Mouse (Mus musculus) limb, embryonic 12.5 days (tissue): Measurements from ENCODE around the gene Il12rb1. TPM values are rescaled to one million over a fixed set of nuclear protein-coding genes. Genes with fewer than 3 reads are reported as not detected.
A peak's percentile ranks its signal among the peaks of the same experiment; 100 is the strongest.

Experiments used
- ATAC-seq: fragments of 200-750 bp; cut with Nextera tagmentation; 2 replicates; pipeline ENCODE4 v1.8.0; 2017; ENCODE audit warnings: low read depth, moderate TSS enrichment; ENCODE audit not compliant: insufficient number of reproducible peaks, insufficient read depth, low FRiP score, low TSS enrichment
- H3K27ac ChIP-seq: fragments of 300-500 bp; sonication (generic); 2 replicates; pipeline ENCODE4 v1.5.1; 2016; ENCODE audit warnings: mild to moderate bottlenecking, moderate library complexity
- H3K27me3 ChIP-seq: fragments of 300-500 bp; sonication (generic); 2 replicates; pipeline ENCODE4 v1.6.1; 2016; ENCODE audit warnings: mild to moderate bottlenecking, moderate library complexity
- H3K36me3 ChIP-seq: fragments of 300-500 bp; sonication (generic); 2 replicates; pipeline ENCODE4 v1.6.1; 2016; ENCODE audit warnings: mild to moderate bottlenecking, moderate library complexity
- H3K4me1 ChIP-seq: fragments of 300-500 bp; sonication (generic); replicated peaks from 2 replicates; pipeline ENCODE4 v1.6.1; 2016
- H3K4me2 ChIP-seq: fragments of 300-500 bp; sonication (generic); 2 replicates; pipeline ENCODE4 v1.6.1; 2016; ENCODE audit warnings: mild to moderate bottlenecking, moderate library complexity
- H3K4me3 ChIP-seq: fragments of 300-500 bp; sonication (generic); replicated peaks from 2 replicates; pipeline ENCODE4 v1.5.1; 2016; ENCODE audit warnings: mild to moderate bottlenecking
- H3K9ac ChIP-seq: fragments of 300-500 bp; sonication (generic); replicated peaks from 2 replicates; pipeline ENCODE4 v1.6.1; 2016; ENCODE audit warnings: mild to moderate bottlenecking, moderate library complexity
- H3K9me3 ChIP-seq: fragments of 300-500 bp; sonication (generic); 2 replicates; pipeline ENCODE4 v1.6.1; 2016; ENCODE audit warnings: mild to moderate bottlenecking, moderate library complexity
- WGBS: fragments of 180-500 bp; shearing (Covaris S2); methylation state at CpG from one replicate; pipeline ENCODE4 v1.1.7; 2016; 5-methylcytosine and 5-hydroxymethylcytosine counted together
- polyA plus RNA-seq: library from polyadenylated mRNA; unstranded; fragments of >200 nt; fragmentation: Nextera tagmentation; extraction: Ambion mirVana; gene quantifications from 2 replicates; pipeline ENCODE4 v1.2.1, GENCODE M21; 2016

The Il12rb1 gene
- polyA plus RNA-seq, 1 experiment from 2014 or later, result not detected

GRCm38 (mm10) chr8:70790846-70791245, 17.4 kb upstream of the Il12rb1 start:
- Histone ChIP-seq H3K27ac (peak overlapping the region; percentile 57; the same call in 1 of the 2 replicates), H3K4me1 (peaks cover 51% of the 10 kb centered on the region), H3K4me3 (peak overlapping the region; percentile 73), H3K4me2 (peak overlapping the region; percentile 70), H3K36me3 (peaks cover 40% of the 10 kb centered on the region), H3K9me3 (no peaks in the 10 kb centered on the region), H3K9ac (peak overlapping the region; percentile 87), H3K27me3 (peaks cover 10% of the 10 kb centered on the region; the same call in 1 of the 2 replicates)
- 57% methylated on average over 8 of the region's 8 CpGs for WGBS
- no peak for ATAC-seq

- Histone ChIP-seq H3K4me1 (peaks cover 51% of the 10 kb centered on the region), H3K27me3 (peaks cover 11% of the 10 kb centered on the region), H3K4me2 (peak overlapping the region; percentile 70), H3K36me3 (peaks cover 35% of the 10 kb centered on the region), H3K4me3 (peak overlapping the region; percentile 73), H3K9ac (peak overlapping the region; percentile 87), H3K9me3 (no peaks in the 10 kb centered on the region), H3K27ac (peak overlapping the region; percentile 57; the same call in 1 of the 2 replicates)
- no peak for ATAC-seq
- WGBS, result 81% methylated on average over 7 of the region's 7 CpGs
Observed at GRCm38 (mm10) chr8:70791294-70791701, 17.0 kb upstream of the Il12rb1 start.

GRCm38 (mm10) chr8:70791975-70792691, 16.1 kb upstream of the Il12rb1 start:
- Histone ChIP-seq H3K9ac (peak overlapping the region; percentile 87), H3K4me1 (peaks cover 51% of the 10 kb centered on the region), H3K4me3 (peak overlapping the region; percentile 73), H3K27ac (peak overlapping the region; percentile 91), H3K36me3 (peaks cover 27% of the 10 kb centered on the region), H3K4me2 (peak overlapping the region; percentile 70), H3K9me3 (no peaks in the 10 kb centered on the region), H3K27me3 (peaks cover 14% of the 10 kb centered on the region)
- peak; percentile 79 for ATAC-seq
- WGBS, result 6% methylated on average over 58 of the region's 58 CpGs

GRCm38 (mm10) chr8:70792700-70793099, 15.5 kb upstream of the Il12rb1 start:
- Histone ChIP-seq H3K4me2 (peak overlapping the region; percentile 70), H3K4me1 (peaks cover 53% of the 10 kb centered on the region), H3K4me3 (peak overlapping the region; percentile 73), H3K27me3 (peaks cover 17% of the 10 kb centered on the region), H3K27ac (peak overlapping the region; percentile 91), H3K9ac (peak overlapping the region; percentile 87; the same call in 1 of the 2 replicates), H3K36me3 (peaks cover 21% of the 10 kb centered on the region), H3K9me3 (no peaks in the 10 kb centered on the region)
- under 1% methylated on average over 20 of the region's 20 CpGs for WGBS
- peak; percentile 49 for ATAC-seq

GRCm38 (mm10) chr8:70794215-70794614, 14.0 kb upstream of the Il12rb1 start:
- Histone ChIP-seq H3K36me3 (peaks cover 6% of the 10 kb centered on the region; the same call in 1 of the 2 replicates), H3K27ac (no peak overlapping the region), H3K4me2 (no peak overlapping the region), H3K9me3 (no peaks in the 10 kb centered on the region), H3K27me3 (peaks cover 29% of the 10 kb centered on the region), H3K4me3 (no peak overlapping the region), H3K9ac (0 out of 2 replicates have a peak overlapping the region, but pooled peaks have one; percentile 19), H3K4me1 (peaks cover 47% of the 10 kb centered on the region)
- no peak for ATAC-seq
- 83% methylated on average over 2 of the region's 2 CpGs for WGBS

GRCm38 (mm10) chr8:70795370-70795769, 12.9 kb upstream of the Il12rb1 start:
- H3K4me3 ChIP-seq, result no peak overlapping the region
- H3K36me3 ChIP-seq, result no peaks in the 10 kb centered on the region
- H3K27me3 ChIP-seq, result peaks cover 40% of the 10 kb centered on the region
- 78% methylated on average over 2 of the region's 2 CpGs for WGBS
- H3K4me2 ChIP-seq, result no peak overlapping the region
- H3K9me3 ChIP-seq, result no peaks in the 10 kb centered on the region
- no peak for ATAC-seq
- H3K27ac ChIP-seq, result no peak overlapping the region
- peaks cover 38% of the 10 kb centered on the region for H3K4me1 ChIP-seq
- H3K9ac ChIP-seq, result no peak overlapping the region

GRCm38 (mm10) chr8:70796403-70797080, 11.7 kb upstream of the Il12rb1 start:
- Histone ChIP-seq H3K4me2 (peak overlapping the region; percentile 84), H3K9me3 (no peaks in the 10 kb centered on the region), H3K27ac (no peak overlapping the region), H3K4me3 (peak overlapping the region; percentile 55), H3K4me1 (peaks cover 27% of the 10 kb centered on the region), H3K9ac (peak overlapping the region; percentile 57), H3K27me3 (peaks cover 52% of the 10 kb centered on the region), H3K36me3 (no peaks in the 10 kb centered on the region)
- 2% methylated on average over 54 of the region's 54 CpGs for WGBS
- no peak for ATAC-seq

- peaks cover 22% of the 10 kb centered on the region for H3K4me1 ChIP-seq
- peak; percentile 90 for ATAC-seq
- H3K27ac ChIP-seq, result no peak overlapping the region
- H3K4me3 ChIP-seq, result peak overlapping the region; percentile 55
- under 1% methylated on average over 54 of the region's 57 CpGs for WGBS
- peaks cover 60% of the 10 kb centered on the region for H3K27me3 ChIP-seq
- H3K9ac ChIP-seq, result peak overlapping the region; percentile 60
- peak overlapping the region; percentile 84 for H3K4me2 ChIP-seq
- no peaks in the 10 kb centered on the region for H3K9me3 ChIP-seq
- no peaks in the 10 kb centered on the region for H3K36me3 ChIP-seq
Observed at GRCm38 (mm10) chr8:70797081-70798070, 10.9 kb upstream of the Il12rb1 start.

GRCm38 (mm10) chr8:70798281-70798680, 10.0 kb upstream of the Il12rb1 start:
- Histone ChIP-seq H3K9me3 (no peaks in the 10 kb centered on the region), H3K4me3 (peak overlapping the region; percentile 55), H3K4me1 (peaks cover 14% of the 10 kb centered on the region), H3K9ac (no peak overlapping the region), H3K4me2 (peak overlapping the region; percentile 84), H3K27ac (no peak overlapping the region), H3K36me3 (no peaks in the 10 kb centered on the region), H3K27me3 (peaks cover 68% of the 10 kb centered on the region)
- 14% methylated on average over 15 of the region's 15 CpGs for WGBS
- no peak for ATAC-seq

GRCm38 (mm10) chr8:70800648-70801047, 7.6 kb upstream of the Il12rb1 start:
- Histone ChIP-seq H3K4me1 (peaks cover 20% of the 10 kb centered on the region), H3K27me3 (peaks cover 84% of the 10 kb centered on the region), H3K9ac (no peak overlapping the region), H3K27ac (no peak overlapping the region), H3K9me3 (no peaks in the 10 kb centered on the region), H3K4me2 (no peak overlapping the region), H3K4me3 (no peak overlapping the region), H3K36me3 (no peaks in the 10 kb centered on the region)
- ATAC-seq, result no peak
- WGBS, result 41% methylated on average over 10 of the region's 10 CpGs
